Mouse (Mus musculus) CD8-positive naive resting alpha-beta T cell, adult 57 days (primary cell): ENCODE data around the gene Lmf2. TPM values are rescaled to one million over a fixed set of nuclear protein-coding genes. Genes with fewer than 3 reads are reported as not detected.

Source experiments
- total RNA-seq: library from RNA; stranded (reverse); gene quantifications from one replicate; pipeline ENCODE4 v1.2.4, GENCODE M21; 2023

Gene Lmf2
- 33.6 TPM for total RNA-seq

GRCm38 (mm10) chr15:89355241-89356187 is at the start of gene Lmf2, which contains the start of gene Ncaph2:
TSS of gene Lmf2 (minus strand) at chr15:89355659.
TSS of gene Ncaph2 (plus strand) at chr15:89355719.

GRCm38 (mm10) chr15:89384617-89385016 is 29.2 kb upstream of the Lmf2 start, which contains the start of gene Klhdc7b:
TSS of gene Klhdc7b (plus strand) at chr15:89384917.

GRCm38 (mm10) chr15:89378831-89379401 is 23.5 kb upstream of the Lmf2 start, which contains the start of gene Odf3b:
TSS of gene Odf3b (minus strand) at chr15:89379282.

GRCm38 (mm10) chr15:89376957-89377356 is 21.5 kb upstream of the Lmf2 start, which contains the start of gene Tymp:
TSS of gene Tymp (minus strand) at chr15:89377039.

GRCm38 (mm10) chr15:89373762-89374248 is 18.3 kb upstream of the Lmf2 start, which contains the start of gene Sco2:
TSS of gene Sco2 (minus strand) at chr15:89373846.

GRCm38 (mm10) chr15:89334271-89334670 is 21.2 kb downstream of the Lmf2 start, which contains the start of gene Miox:
TSS of gene Miox (plus strand) at chr15:89334398.

GRCm38 (mm10) chr15:89322670-89323522 is 32.6 kb downstream of the Lmf2 start, which contains the start of gene Adm2:
TSS of gene Adm2 (plus strand) at chr15:89322720.

GRCm38 (mm10) chr15:89315190-89315731 is 40.2 kb downstream of the Lmf2 start, which contains the start of gene Sbf1:
TSS of gene Sbf1 (minus strand) at chr15:89315311.

Other genes starting within 250 kb of the Lmf2 start
- 33.7 TPM for gene Tubgcp6, start 232.5 kb downstream of the Lmf2 start, total RNA-seq
- gene Hdac10, start 227.0 kb downstream of the Lmf2 start, total RNA-seq = 13.4 TPM
- gene Mapk12, start 215.0 kb downstream of the Lmf2 start, total RNA-seq = 0.37 TPM
- 7.1 TPM for gene Mapk11, start 206.0 kb downstream of the Lmf2 start, total RNA-seq
- gene Plxnb2, start 174.9 kb downstream of the Lmf2 start, total RNA-seq = 1.8 TPM
- gene Dennd6b, start 159.2 kb downstream of the Lmf2 start, total RNA-seq = 24.3 TPM
- gene Ppp6r2, start 144.1 kb downstream of the Lmf2 start, total RNA-seq = 38.3 TPM
- gene Sbf1, start 40.3 kb downstream of the Lmf2 start, total RNA-seq = 424 TPM
- not detected for gene Adm2, start 32.9 kb downstream of the Lmf2 start, total RNA-seq
- gene Miox, start 21.3 kb downstream of the Lmf2 start, total RNA-seq = not detected
- 117 TPM for gene Ncaph2, start 60 bp upstream of the Lmf2 start, total RNA-seq
- 17.8 TPM for gene Sco2, start 18.2 kb upstream of the Lmf2 start, total RNA-seq
- gene Tymp, start 21.4 kb upstream of the Lmf2 start, total RNA-seq = 0.49 TPM
- gene Odf3b, start 23.6 kb upstream of the Lmf2 start, total RNA-seq = not detected
- gene Klhdc7b, start 29.3 kb upstream of the Lmf2 start, total RNA-seq = not detected
- gene Syce3, start 54.8 kb upstream of the Lmf2 start, total RNA-seq = not detected
- 8.1 TPM for gene Cpt1b, start 70.2 kb upstream of the Lmf2 start, total RNA-seq
- gene C730034F03Rik, start 73.9 kb upstream of the Lmf2 start, total RNA-seq = 12.1 TPM
- gene Gm44502, start 74.0 kb upstream of the Lmf2 start, total RNA-seq = not detected
- 220 TPM for gene Chkb, start 74.2 kb upstream of the Lmf2 start, total RNA-seq
- gene Mapk8ip2, start 98.3 kb upstream of the Lmf2 start, total RNA-seq = not detected
- 13.4 TPM for gene Arsa, start 121.8 kb upstream of the Lmf2 start, total RNA-seq
- gene Shank3, start 144.0 kb upstream of the Lmf2 start, total RNA-seq = 0.43 TPM
- gene Acr, start 212.7 kb upstream of the Lmf2 start, total RNA-seq = not detected
- gene Rabl2, start 236.3 kb upstream of the Lmf2 start, total RNA-seq = 1.1 TPM